Mouse (Mus musculus): ENCODE data around the gene 1700066M21Rik. TPM values are rescaled to one million over a fixed set of nuclear protein-coding genes. Genes with fewer than 3 reads are reported as not detected.

1700066M21Rik gene
- polyA plus RNA-seq, 1 experiment: not detected

GRCm38 (mm10) chr1:57347487-57347886 is 29.9 kb upstream of the 1700066M21Rik start:
- no peak overlapping the region for H3K4me3 ChIP-seq (ENCODE audit: insufficient read depth, low read depth, low read length)
- no peaks in the 10 kb centered on the region for H3K4me1 ChIP-seq (ENCODE audit: control insufficient read depth, insufficient read depth, low read length)
- no peak overlapping the region for H3K27ac ChIP-seq (ENCODE audit: insufficient read depth, low read depth, low read length)
- no peak for TF ChIP-seq POLR2A (IDR thresholded peaks at IDR 0.05; ENCODE audit: insufficient read depth, low read depth, low read length)

DNA sequence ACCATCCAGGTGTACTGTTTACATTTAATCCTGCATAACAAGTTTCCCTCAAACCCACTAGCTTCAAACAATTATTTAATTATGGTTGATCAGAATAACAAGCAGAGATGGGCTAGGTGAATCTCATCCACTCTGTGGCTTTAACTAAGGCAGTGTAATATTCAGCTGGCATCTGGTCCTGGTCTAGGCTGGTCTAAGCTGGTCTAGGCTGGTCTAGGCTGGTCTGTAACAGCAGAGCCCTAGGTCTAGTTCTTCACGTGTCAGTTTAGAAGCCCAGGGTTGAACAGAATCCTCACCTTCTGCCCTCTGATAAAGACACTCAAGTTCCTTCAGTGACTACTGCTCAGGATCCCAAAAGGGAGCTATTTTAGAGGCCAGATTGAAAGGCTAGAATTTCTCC is 25.5 kb upstream of the 1700066M21Rik start:
- Histone ChIP-seq H3K27ac (ENCODE audit: insufficient read depth, low read depth, low read length) (no peak overlapping the region), H3K4me1 (ENCODE audit: control insufficient read depth, insufficient read depth, low read length) (no peaks in the 10 kb centered on the region), H3K4me3 (ENCODE audit: insufficient read depth, low read depth, low read length) (no peak overlapping the region)
- TF ChIP-seq POLR2A (IDR thresholded peaks at IDR 0.05; ENCODE audit: insufficient read depth, low read depth, low read length): no peak
- TF ChIP-seq CTCF (IDR thresholded peaks at IDR 0.05; ENCODE audit: insufficient read depth, low read depth, low read length): no peak
- WGBS: 68% methylated on average over 1 of the region's 1 CpGs

DNA sequence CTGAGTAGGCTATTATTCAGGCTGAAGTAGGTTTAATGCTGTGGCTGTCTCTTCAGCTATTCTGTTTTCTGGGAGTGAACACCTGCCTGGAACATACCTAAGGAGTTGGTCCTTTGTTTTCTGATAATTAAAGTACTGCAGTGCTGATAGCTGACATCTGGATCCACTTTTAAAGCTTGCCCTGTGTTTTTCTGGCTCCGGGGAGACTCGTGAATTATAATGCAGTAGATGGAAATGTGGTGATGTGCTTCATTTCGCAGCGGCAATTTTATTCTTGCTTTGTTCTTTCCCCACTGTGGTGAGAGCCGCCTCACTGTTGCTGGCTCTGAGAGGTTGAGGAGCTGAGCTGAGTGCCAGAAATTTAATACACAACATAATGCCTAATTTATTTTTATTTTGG is 18.9 kb upstream of the 1700066M21Rik start:
- no peak for TF ChIP-seq CTCF (IDR thresholded peaks at IDR 0.05; ENCODE audit: insufficient read depth, low read depth, low read length)
- TF ChIP-seq POLR2A (IDR thresholded peaks at IDR 0.05; ENCODE audit: insufficient read depth, low read depth, low read length): no peak
- Histone ChIP-seq H3K4me3 (ENCODE audit: insufficient read depth, low read depth, low read length) (no peak overlapping the region), H3K27ac (ENCODE audit: insufficient read depth, low read depth, low read length) (no peak overlapping the region), H3K4me1 (ENCODE audit: control insufficient read depth, insufficient read depth, low read length) (no peaks in the 10 kb centered on the region)
- 35% methylated on average over 5 of the region's 5 CpGs for WGBS

DNA sequence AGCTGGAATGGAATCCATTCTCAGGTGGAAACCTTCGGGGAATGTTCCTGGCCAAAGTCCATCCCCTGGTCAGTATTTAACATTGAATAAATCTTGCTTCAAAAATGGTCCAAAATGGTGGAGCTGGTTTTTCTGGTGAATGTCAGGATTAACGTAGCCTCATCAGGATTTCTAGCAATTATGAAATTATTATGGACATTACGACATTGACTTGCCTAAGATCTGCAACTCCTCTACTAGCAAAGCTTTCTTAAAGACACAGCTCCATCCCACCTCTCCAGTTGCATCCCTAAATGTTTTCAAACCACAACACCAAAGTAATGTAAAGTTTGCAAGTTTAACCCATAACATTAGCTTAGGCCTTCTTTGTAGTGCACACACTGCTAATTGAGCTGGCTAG is 10.0 kb upstream of the 1700066M21Rik start:
- H3K27ac ChIP-seq (ENCODE audit: insufficient read depth, low read depth, low read length): no peak overlapping the region
- WGBS: 97% methylated on average over 3 of the region's 3 CpGs
- no peak for TF ChIP-seq CTCF (IDR thresholded peaks at IDR 0.05; ENCODE audit: insufficient read depth, low read depth, low read length)
- no peak for TF ChIP-seq POLR2A (IDR thresholded peaks at IDR 0.05; ENCODE audit: insufficient read depth, low read depth, low read length)
- H3K4me1 ChIP-seq (ENCODE audit: control insufficient read depth, insufficient read depth, low read length): no peaks in the 10 kb centered on the region
- no peak overlapping the region for H3K4me3 ChIP-seq (ENCODE audit: insufficient read depth, low read depth, low read length)

DNA sequence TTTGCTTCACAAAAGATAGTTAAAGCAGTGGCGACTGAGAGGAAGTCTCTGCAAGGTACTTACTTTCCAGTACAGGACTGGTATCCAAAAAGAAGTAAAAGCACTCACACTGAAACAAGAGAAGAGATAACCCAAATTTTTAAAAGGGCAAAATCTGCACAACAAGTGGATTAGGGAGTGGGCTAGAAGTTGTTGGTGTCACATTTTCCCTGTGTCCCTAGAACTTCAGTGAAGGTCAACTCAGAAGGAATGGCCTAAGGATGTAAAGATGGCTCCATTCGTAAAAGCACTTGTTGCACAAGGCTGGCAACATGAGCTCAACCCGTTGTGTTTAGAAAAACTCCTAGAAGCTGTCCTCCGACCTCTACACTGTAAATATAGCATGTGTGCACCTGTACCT is 8.3 kb upstream of the 1700066M21Rik start:
- 90% methylated on average over 4 of the region's 4 CpGs for WGBS
- TF ChIP-seq POLR2A (IDR thresholded peaks at IDR 0.05; ENCODE audit: insufficient read depth, low read depth, low read length): no peak
- no peak for TF ChIP-seq CTCF (IDR thresholded peaks at IDR 0.05; ENCODE audit: insufficient read depth, low read depth, low read length)
- Histone ChIP-seq H3K4me1 (ENCODE audit: control insufficient read depth, insufficient read depth, low read length) (no peaks in the 10 kb centered on the region), H3K4me3 (ENCODE audit: insufficient read depth, low read depth, low read length) (no peak overlapping the region), H3K27ac (ENCODE audit: insufficient read depth, low read depth, low read length) (no peak overlapping the region)

GRCm38 (mm10) chr1:57370451-57370850 is 7.0 kb upstream of the 1700066M21Rik start:
- H3K4me3 ChIP-seq (ENCODE audit: insufficient read depth, low read depth, low read length): no peak overlapping the region
- WGBS: 86% methylated on average over 4 of the region's 4 CpGs
- H3K27ac ChIP-seq (ENCODE audit: insufficient read depth, low read depth, low read length): no peak overlapping the region
- TF ChIP-seq POLR2A (IDR thresholded peaks at IDR 0.05; ENCODE audit: insufficient read depth, low read depth, low read length) (no peak), CTCF (IDR thresholded peaks at IDR 0.05; ENCODE audit: insufficient read depth, low read depth, low read length) (no peak)
- no peaks in the 10 kb centered on the region for H3K4me1 ChIP-seq (ENCODE audit: control insufficient read depth, insufficient read depth, low read length)

- TF ChIP-seq POLR2A (IDR thresholded peaks at IDR 0.05; ENCODE audit: insufficient read depth, low read depth, low read length) (no peak), CTCF (IDR thresholded peaks at IDR 0.05; ENCODE audit: insufficient read depth, low read depth, low read length) (no peak)
- WGBS: 92% methylated on average over 2 of the region's 2 CpGs
- Histone ChIP-seq H3K4me1 (ENCODE audit: control insufficient read depth, insufficient read depth, low read length) (no peaks in the 10 kb centered on the region), H3K27ac (ENCODE audit: insufficient read depth, low read depth, low read length) (no peak overlapping the region), H3K4me3 (ENCODE audit: insufficient read depth, low read depth, low read length) (no peak overlapping the region)
Measured at GRCm38 (mm10) chr1:57375276-57375675, 2.1 kb upstream of the 1700066M21Rik start.

- WGBS: 69% methylated on average over 6 of the region's 6 CpGs
- no peak for TF ChIP-seq CTCF (IDR thresholded peaks at IDR 0.05; ENCODE audit: insufficient read depth, low read depth, low read length)
- TF ChIP-seq POLR2A (IDR thresholded peaks at IDR 0.05; ENCODE audit: insufficient read depth, low read depth, low read length): no peak
Measured at GRCm38 (mm10) chr1:57376806-57377205, 614 bp upstream of the 1700066M21Rik start.

DNA sequence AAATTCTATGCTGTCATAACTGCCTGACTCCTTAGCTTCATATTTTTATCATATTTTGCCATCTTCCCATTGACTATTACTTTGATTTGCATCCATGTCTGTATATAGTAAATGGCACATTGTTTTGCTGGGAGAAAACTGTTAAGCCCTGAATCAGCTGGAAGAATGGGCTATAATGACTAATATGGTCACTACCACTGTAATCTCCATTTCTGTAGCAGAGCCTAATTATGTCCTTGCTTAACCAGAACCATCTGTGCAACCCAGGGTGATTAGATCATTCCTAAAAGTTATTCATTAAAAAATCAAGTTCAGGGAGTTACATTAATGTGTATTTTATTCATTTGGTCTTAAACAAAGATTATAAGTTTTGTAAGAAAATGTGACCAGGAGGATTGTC is 9.1 kb downstream of the 1700066M21Rik start:
- Histone ChIP-seq H3K4me3 (ENCODE audit: insufficient read depth, low read depth, low read length) (no peak overlapping the region), H3K27ac (ENCODE audit: insufficient read depth, low read depth, low read length) (no peak overlapping the region), H3K4me1 (ENCODE audit: control insufficient read depth, insufficient read depth, low read length) (no peaks in the 10 kb centered on the region)
- TF ChIP-seq POLR2A (IDR thresholded peaks at IDR 0.05; ENCODE audit: insufficient read depth, low read depth, low read length) (no peak), CTCF (IDR thresholded peaks at IDR 0.05; ENCODE audit: insufficient read depth, low read depth, low read length) (no peak)

More at GRCm38 (mm10) chr1:57376806-57377205, 614 bp upstream of the 1700066M21Rik start:
- Histone ChIP-seq H3K27ac (ENCODE audit: insufficient read depth, low read depth, low read length) (no peak overlapping the region), H3K4me1 (ENCODE audit: control insufficient read depth, insufficient read depth, low read length) (no peaks in the 10 kb centered on the region), H3K4me3 (ENCODE audit: insufficient read depth, low read depth, low read length) (no peak overlapping the region)

DNA sequence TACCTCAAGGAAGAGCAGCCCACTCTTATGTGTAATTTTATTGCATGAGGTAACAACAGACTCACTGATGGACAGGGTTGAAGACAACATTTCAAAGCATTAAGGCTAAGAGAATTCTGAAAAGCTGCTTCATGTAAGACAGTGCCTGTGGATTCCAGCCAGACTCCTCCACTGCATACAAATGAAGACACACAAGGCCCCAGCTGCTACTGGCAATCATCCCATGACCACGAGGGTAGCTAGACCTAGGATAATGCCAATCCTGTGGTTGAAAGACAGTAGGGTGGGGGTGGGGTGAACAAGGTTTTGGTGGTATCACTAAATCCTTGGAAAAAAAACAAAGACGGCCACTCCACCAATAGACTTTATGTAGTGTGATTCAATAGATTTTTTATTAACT is 10.5 kb downstream of the 1700066M21Rik start:
- 28% methylated on average over 2 of the region's 2 CpGs for WGBS
- Histone ChIP-seq H3K27ac (ENCODE audit: insufficient read depth, low read depth, low read length) (no peak overlapping the region), H3K4me1 (ENCODE audit: control insufficient read depth, insufficient read depth, low read length) (no peaks in the 10 kb centered on the region), H3K4me3 (ENCODE audit: insufficient read depth, low read depth, low read length) (no peak overlapping the region)
- no peak for TF ChIP-seq POLR2A (IDR thresholded peaks at IDR 0.05; ENCODE audit: insufficient read depth, low read depth, low read length)
- no peak for TF ChIP-seq CTCF (IDR thresholded peaks at IDR 0.05; ENCODE audit: insufficient read depth, low read depth, low read length)

Data from olfactory bulb, adult 2 months (tissue).